Mouse (Mus musculus) E14TG2a.4 (cell line): ENCODE results near the gene Dab2ip.
A peak's percentile ranks its signal among the peaks of the same experiment; 100 is the strongest.

Experiments used
- H3K27me3 ChIP-seq: 2 replicates; pipeline ENCODE4 v1.6.1; 2014; ENCODE audit warnings: low read length, control low read depth; ENCODE audit not compliant: insufficient read depth
- H3K36me3 ChIP-seq: 2 replicates; pipeline ENCODE4 v1.6.1; 2014; ENCODE audit warnings: low read length, control low read depth; ENCODE audit not compliant: insufficient read depth
- H3K4me1 ChIP-seq: replicated peaks from 2 replicates; pipeline ENCODE4 v1.6.1; 2014; ENCODE audit warnings: low read depth, low read length, control low read depth
- H3K4me3 ChIP-seq: replicated peaks from 2 replicates; pipeline ENCODE4 v1.5.1; 2014; ENCODE audit warnings: mild to moderate bottlenecking, low read length
- H3K9me3 ChIP-seq: 2 replicates; pipeline ENCODE4 v1.6.1; 2014; ENCODE audit warnings: low read length, control low read depth
- CTCF ChIP-seq: conservative IDR thresholded peaks from 2 replicates; pipeline ENCODE4 v1.5.1; 2014; ENCODE audit warnings: low read length
- NANOG ChIP-seq: IDR thresholded peaks from 2 replicates; pipeline ENCODE4 v1.6.1; 2014; ENCODE audit warnings: borderline replicate concordance, low read length, mixed read lengths
- POU5F1 ChIP-seq: IDR thresholded peaks from 2 replicates; pipeline ENCODE4 v1.6.1; 2014; ENCODE audit warnings: low read length, borderline replicate concordance

The Dab2ip gene

GRCm38 (mm10) chr2:35689881-35690280 is 131.8 kb downstream of the Dab2ip start:
- H3K36me3 ChIP-seq = peaks cover 56% of the 10 kb centered on the region
- H3K4me1 ChIP-seq = peaks cover 81% of the 10 kb centered on the region
- no peaks in the 10 kb centered on the region for H3K9me3 ChIP-seq
- no peak overlapping the region for H3K4me3 ChIP-seq
- TF ChIP-seq CTCF (no peak), NANOG (no peak), POU5F1 (no peak)
- no peaks in the 10 kb centered on the region for H3K27me3 ChIP-seq

GRCm38 (mm10) chr2:35691257-35692049 is 133.4 kb downstream of the Dab2ip start:
- TF ChIP-seq NANOG (no peak), POU5F1 (no peak), CTCF (no peak)
- H3K4me1 ChIP-seq = peaks cover 90% of the 10 kb centered on the region
- no peaks in the 10 kb centered on the region for H3K27me3 ChIP-seq
- H3K9me3 ChIP-seq = no peaks in the 10 kb centered on the region
- peaks cover 44% of the 10 kb centered on the region for H3K36me3 ChIP-seq
- H3K4me3 ChIP-seq = peak overlapping the region; percentile 35; the same call in 1 of the 2 replicates

GRCm38 (mm10) chr2:35692272-35692900 is 134.3 kb downstream of the Dab2ip start:
- Histone ChIP-seq H3K27me3 (no peaks in the 10 kb centered on the region), H3K4me1 (peaks cover 99% of the 10 kb centered on the region), H3K9me3 (no peaks in the 10 kb centered on the region), H3K4me3 (peak overlapping the region; percentile 35), H3K36me3 (peaks cover 36% of the 10 kb centered on the region)
- TF ChIP-seq CTCF = no peak
- TF ChIP-seq NANOG = no peak
- no peak for TF ChIP-seq POU5F1

GRCm38 (mm10) chr2:35693037-35693436 is 135.0 kb downstream of the Dab2ip start:
- Histone ChIP-seq H3K27me3 (no peaks in the 10 kb centered on the region), H3K4me3 (no peak overlapping the region), H3K9me3 (no peaks in the 10 kb centered on the region), H3K4me1 (peaks cover 98% of the 10 kb centered on the region), H3K36me3 (peaks cover 36% of the 10 kb centered on the region)
- TF ChIP-seq NANOG = no peak
- TF ChIP-seq POU5F1 = no peak
- no peak for TF ChIP-seq CTCF

GRCm38 (mm10) chr2:35694111-35694510 is 136.0 kb downstream of the Dab2ip start:
- H3K36me3 ChIP-seq = peaks cover 35% of the 10 kb centered on the region

GRCm38 (mm10) chr2:35696193-35696541 is 138.1 kb downstream of the Dab2ip start:
- Histone ChIP-seq H3K4me3 (no peak overlapping the region), H3K36me3 (peaks cover 32% of the 10 kb centered on the region), H3K27me3 (no peaks in the 10 kb centered on the region), H3K4me1 (peaks cover 92% of the 10 kb centered on the region), H3K9me3 (no peaks in the 10 kb centered on the region)
- TF ChIP-seq NANOG = no peak
- no peak for TF ChIP-seq POU5F1
- no peak for TF ChIP-seq CTCF

More at GRCm38 (mm10) chr2:35694111-35694510, 136.0 kb downstream of the Dab2ip start:
- Histone ChIP-seq H3K27me3 (no peaks in the 10 kb centered on the region), H3K4me3 (no peak overlapping the region), H3K4me1 (peaks cover 93% of the 10 kb centered on the region), H3K9me3 (no peaks in the 10 kb centered on the region)
- TF ChIP-seq NANOG = no peak
- TF ChIP-seq CTCF = no peak
- no peak for TF ChIP-seq POU5F1

- TF ChIP-seq POU5F1 (no peak), NANOG (no peak), CTCF (no peak)
- Histone ChIP-seq H3K4me1 (peaks cover 92% of the 10 kb centered on the region), H3K36me3 (peaks cover 32% of the 10 kb centered on the region), H3K4me3 (no peak overlapping the region), H3K9me3 (no peaks in the 10 kb centered on the region), H3K27me3 (no peaks in the 10 kb centered on the region)
These were observed 138.7 kb downstream of the Dab2ip start for GRCm38 (mm10) chr2:35696542-35697391.

- Histone ChIP-seq H3K4me1 (peaks cover 92% of the 10 kb centered on the region), H3K4me3 (no peak overlapping the region), H3K9me3 (no peaks in the 10 kb centered on the region), H3K36me3 (peaks cover 28% of the 10 kb centered on the region), H3K27me3 (no peaks in the 10 kb centered on the region)
- TF ChIP-seq CTCF (no peak), POU5F1 (no peak), NANOG (no peak)
These were observed 139.7 kb downstream of the Dab2ip start for GRCm38 (mm10) chr2:35697768-35698167.
